Mouse (Mus musculus) heart, embryonic 14.5 days (tissue): Measurements from ENCODE around the gene Fam129b. TPM values are rescaled to one million over a fixed set of nuclear protein-coding genes. Genes with fewer than 3 reads are reported as not detected.
A peak's percentile ranks its signal among the peaks of the same experiment; 100 is the strongest.

Source experiments
- ATAC-seq: fragments of 200-750 bp; cut with Nextera tagmentation; 2 replicates; pipeline ENCODE4 v1.8.0; 2017; ENCODE audit warnings: low read depth, moderate TSS enrichment; ENCODE audit not compliant: insufficient number of reproducible peaks, insufficient read depth, low FRiP score
- H3K27ac ChIP-seq, 2 experiments: fragments of 200-500 bp in 1 of 2; fragments of 300-500 bp in 1 of 2; sonication (generic) in 1 of 2; replicated peaks in 1 of 2; 2 replicates each; pipeline ENCODE4 v1.5.1; 2012 to 2014; ENCODE audit warnings: low read depth in 2 of 2, low read length in 2 of 2, control low read depth in 1 of 2, mild to moderate bottlenecking in 1 of 2, mixed read lengths in 1 of 2; ENCODE audit not compliant: control insufficient read depth in 1 of 2, insufficient read depth in 1 of 2
- H3K27me3 ChIP-seq: fragments of 300-500 bp; sonication (generic); 2 replicates; pipeline ENCODE4 v1.6.1; 2014; ENCODE audit warnings: mild to moderate bottlenecking, low read length, control low read depth; ENCODE audit not compliant: control insufficient read depth, insufficient read depth
- H3K36me3 ChIP-seq: fragments of 300-500 bp; sonication (generic); 2 replicates; pipeline ENCODE4 v1.6.1; 2014; ENCODE audit warnings: mild to moderate bottlenecking, control low read depth, low read length, mixed read lengths; ENCODE audit not compliant: control insufficient read depth, insufficient read depth
- H3K4me1 ChIP-seq, 2 experiments: fragments of 200-500 bp in 1 of 2; fragments of 300-500 bp in 1 of 2; sonication (generic) in 1 of 2; 2 replicates each; pipeline ENCODE4 v1.6.1; 2012 to 2014; ENCODE audit warnings: low read length in 2 of 2, control low read depth in 1 of 2, mixed read lengths in 1 of 2; ENCODE audit not compliant: control insufficient read depth in 2 of 2, insufficient read depth in 2 of 2
- H3K4me2 ChIP-seq: fragments of 300-500 bp; sonication (generic); 2 replicates; pipeline ENCODE4 v1.6.1; 2014; ENCODE audit warnings: mild to moderate bottlenecking, low read length
- H3K4me3 ChIP-seq, 2 experiments: fragments of 200-500 bp in 1 of 2; fragments of 300-500 bp in 1 of 2; sonication (generic) in 1 of 2; 2 replicates each; pipeline ENCODE4 v1.5.1; 2012 to 2014; ENCODE audit warnings: low read length in 2 of 2, mild to moderate bottlenecking in 2 of 2, control low read depth in 1 of 2, low read depth in 1 of 2, moderate library complexity in 1 of 2; ENCODE audit not compliant: control insufficient read depth in 1 of 2, insufficient read depth in 1 of 2
- H3K9ac ChIP-seq: fragments of 300-500 bp; sonication (generic); 2 replicates; pipeline ENCODE4 v1.6.1; 2014; ENCODE audit warnings: mild to moderate bottlenecking, low read length
- H3K9me3 ChIP-seq: fragments of 300-500 bp; sonication (generic); 2 replicates; pipeline ENCODE4 v1.6.1; 2016; ENCODE audit warnings: low read length, control low read depth; ENCODE audit not compliant: control insufficient read depth
- WGBS: fragments of 180-500 bp; shearing (Covaris S2); extraction: QIAGEN DNeasy Blood & Tissue Kit; methylation state at CpG from one replicate; pipeline ENCODE4 v1.1.7; 2014; 5-methylcytosine and 5-hydroxymethylcytosine counted together
- polyA plus RNA-seq: library from polyadenylated mRNA; unstranded; fragments of >200 nt; fragmentation: Nextera tagmentation; extraction: Ambion mirVana; gene quantifications from 2 replicates; pipeline ENCODE4 v1.2.1, GENCODE M21; 2014

Gene Fam129b
- polyA plus RNA-seq, 1 experiment from 2014 or later = 25.1 TPM

DNA sequence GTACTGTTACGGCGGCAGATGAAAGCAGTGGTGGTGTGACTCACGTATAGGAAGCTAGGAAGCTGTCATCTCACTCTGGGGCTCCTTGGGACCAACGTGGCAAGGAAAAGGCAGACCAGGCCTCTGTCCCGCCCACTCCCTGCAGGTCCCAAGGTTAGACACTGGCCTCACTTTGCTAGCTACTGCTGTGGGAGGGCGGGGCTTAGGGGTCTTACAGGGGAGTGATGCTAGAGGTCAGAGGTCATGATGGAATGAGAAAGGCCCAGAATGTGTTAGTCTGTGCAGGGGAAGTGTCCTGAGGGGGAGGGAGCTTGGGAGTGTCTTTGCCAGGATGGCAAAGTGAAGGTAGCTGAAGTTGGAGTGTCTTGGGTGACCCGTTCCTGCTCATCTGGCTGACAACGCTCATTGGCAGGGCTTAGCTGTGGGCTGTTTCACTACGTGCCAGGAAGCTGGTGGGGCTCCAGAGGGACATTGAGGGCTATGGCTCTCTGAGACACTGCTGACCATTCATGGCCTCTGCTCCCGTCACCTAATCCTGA is 48.5 kb downstream of the Fam129b start:
- Histone ChIP-seq H3K27me3 (no peaks in the 10 kb centered on the region), H3K36me3 (peaks cover 75% of the 10 kb centered on the region), H3K4me3 (no peak overlapping the region), H3K4me1 (no peaks in the 10 kb centered on the region), H3K27ac (no peak overlapping the region), H3K9me3 (no peaks in the 10 kb centered on the region), H3K4me2 (no peak overlapping the region), H3K9ac (no peak overlapping the region)
- 68% methylated on average over 10 of the region's 10 CpGs for WGBS
- no peak; the same call in 1 of the 2 replicates for ATAC-seq

GRCm38 (mm10) chr2:32926330-32927075 is 50.6 kb downstream of the Fam129b start:
- no peak overlapping the region for H3K9ac ChIP-seq
- 84% methylated on average over 12 of the region's 12 CpGs for WGBS
- no peak overlapping the region for H3K27ac ChIP-seq
- ATAC-seq = no peak
- peaks cover 60% of the 10 kb centered on the region for H3K36me3 ChIP-seq
- no peaks in the 10 kb centered on the region for H3K27me3 ChIP-seq
- no peak overlapping the region for H3K4me3 ChIP-seq
- H3K9me3 ChIP-seq = no peaks in the 10 kb centered on the region
- no peak overlapping the region for H3K4me2 ChIP-seq
- H3K4me1 ChIP-seq = no peaks in the 10 kb centered on the region

DNA sequence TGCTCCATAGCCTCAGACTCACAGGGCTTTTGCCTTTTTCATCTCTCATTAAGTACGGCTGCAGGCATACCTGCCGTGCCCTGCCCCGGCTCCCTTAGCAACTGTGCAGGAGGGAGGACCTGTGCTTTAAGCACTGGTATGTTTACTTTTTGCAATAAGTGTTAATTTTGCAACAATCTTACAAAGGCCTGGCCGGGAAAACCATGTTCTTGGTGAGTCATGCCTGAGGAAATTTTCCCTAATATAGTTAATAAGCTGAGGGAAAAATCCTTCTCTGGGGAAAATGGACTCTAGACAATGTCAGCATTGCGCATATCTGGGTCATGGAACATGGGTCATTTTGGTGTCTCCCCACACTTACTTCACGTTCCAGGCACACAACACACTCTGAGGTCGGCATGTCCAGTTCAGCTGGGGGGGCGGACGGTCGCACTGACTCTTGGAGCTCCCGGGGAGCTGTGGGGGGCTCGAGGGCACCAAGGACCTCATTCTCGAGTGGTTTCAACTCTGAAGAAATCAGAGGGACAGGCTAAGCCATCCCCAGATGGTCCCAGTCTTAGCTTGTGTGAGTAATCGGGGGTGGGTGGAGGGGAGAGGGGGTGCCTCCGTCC is 51.8 kb downstream of the Fam129b start:
- Histone ChIP-seq H3K4me1 (no peaks in the 10 kb centered on the region), H3K36me3 (peaks cover 49% of the 10 kb centered on the region), H3K9ac (no peak overlapping the region), H3K27ac (no peak overlapping the region), H3K9me3 (no peaks in the 10 kb centered on the region), H3K4me2 (no peak overlapping the region), H3K4me3 (no peak overlapping the region), H3K27me3 (no peaks in the 10 kb centered on the region)
- ATAC-seq = no peak
- 76% methylated on average over 15 of the region's 15 CpGs for WGBS

DNA sequence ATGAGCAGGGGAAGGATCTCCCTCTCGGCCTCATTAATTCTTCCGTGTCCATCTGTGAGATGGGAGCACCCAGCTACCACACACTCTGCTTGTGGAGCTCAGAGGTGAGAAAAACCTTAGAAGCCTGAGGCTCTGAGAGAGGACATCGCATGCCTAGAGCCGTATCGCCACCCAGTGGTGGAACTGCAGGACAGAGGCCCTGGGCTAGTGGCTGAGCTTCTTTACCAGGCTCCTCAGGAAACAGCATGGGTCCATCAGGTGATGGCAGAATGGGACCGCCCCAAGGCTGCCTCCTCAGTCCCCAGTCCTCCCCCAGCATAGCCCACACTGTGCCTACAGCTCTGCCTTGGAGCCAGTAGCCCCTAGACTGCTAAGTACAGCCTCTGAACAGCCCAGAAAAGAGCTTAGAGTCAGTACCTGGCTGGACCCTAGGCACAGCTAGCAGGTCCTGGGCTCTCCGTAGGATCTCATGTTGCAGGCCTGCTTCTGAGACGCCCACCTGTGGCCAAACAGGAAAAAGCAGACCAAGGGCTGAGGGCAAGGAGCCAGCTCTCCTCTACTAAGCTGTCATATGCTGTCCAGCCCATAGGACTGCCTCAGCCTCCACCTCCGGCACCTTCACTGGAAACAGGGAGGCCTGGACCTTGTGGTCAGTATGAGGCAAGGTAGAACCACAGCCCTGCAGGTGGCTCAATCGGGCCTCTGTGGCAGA is 52.5 kb downstream of the Fam129b start:
- peak; percentile 16; the same call in 1 of the 2 replicates for ATAC-seq
- no peak overlapping the region for H3K4me2 ChIP-seq
- H3K9me3 ChIP-seq = no peaks in the 10 kb centered on the region
- 25% methylated on average over 10 of the region's 10 CpGs for WGBS
- no peaks in the 10 kb centered on the region for H3K4me1 ChIP-seq
- no peak overlapping the region for H3K27ac ChIP-seq
- H3K9ac ChIP-seq = no peak overlapping the region
- no peaks in the 10 kb centered on the region for H3K27me3 ChIP-seq
- peaks cover 47% of the 10 kb centered on the region for H3K36me3 ChIP-seq
- no peak overlapping the region for H3K4me3 ChIP-seq

DNA sequence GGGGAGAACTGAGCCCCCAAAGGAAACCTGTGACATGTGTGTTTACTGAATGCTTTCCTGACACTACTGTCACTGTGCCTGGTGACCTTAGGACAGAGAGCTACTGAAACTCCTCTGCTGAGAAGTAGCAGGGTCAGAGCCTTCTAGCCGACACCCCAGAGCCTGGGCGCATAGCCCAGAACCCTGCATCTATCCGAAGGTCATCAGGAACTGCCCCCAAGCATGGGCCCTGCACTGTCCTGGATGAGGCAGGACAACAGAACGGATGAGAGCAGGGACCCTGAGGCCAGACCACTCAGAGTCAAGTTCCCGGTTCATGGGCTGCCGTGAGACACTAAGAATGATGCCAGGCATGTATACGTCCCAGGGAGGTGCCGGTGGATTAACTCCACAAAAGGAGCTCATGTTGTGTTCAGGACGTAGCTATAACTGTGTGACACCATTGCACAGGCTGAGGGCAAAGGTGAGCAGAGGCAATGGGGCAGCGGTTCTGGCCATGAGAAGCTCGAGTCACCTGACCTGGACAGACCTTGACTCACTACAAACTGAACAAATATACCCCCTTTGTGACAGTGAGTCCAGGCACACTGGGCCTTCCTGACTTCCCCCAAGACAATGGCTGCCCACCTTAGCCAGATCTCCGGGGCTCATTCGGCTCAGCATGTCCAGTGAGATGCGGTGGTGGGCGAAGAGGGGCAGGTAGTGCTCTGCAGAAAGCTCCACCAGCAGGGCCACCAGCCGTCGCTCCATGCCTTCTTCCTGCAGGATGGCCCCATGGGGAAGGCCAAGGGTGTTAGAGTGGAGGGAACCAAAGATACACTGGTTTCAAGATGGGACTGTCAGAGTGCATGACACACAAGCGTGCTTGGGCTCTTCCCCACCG is 53.3 kb downstream of the Fam129b start:
- H3K27me3 ChIP-seq = no peaks in the 10 kb centered on the region
- no peak for ATAC-seq
- H3K4me2 ChIP-seq = no peak overlapping the region
- no peaks in the 10 kb centered on the region for H3K9me3 ChIP-seq
- no peak overlapping the region for H3K27ac ChIP-seq
- H3K4me3 ChIP-seq = no peak overlapping the region
- no peaks in the 10 kb centered on the region for H3K4me1 ChIP-seq
- WGBS = 84% methylated on average over 19 of the region's 19 CpGs
- H3K36me3 ChIP-seq = peaks cover 47% of the 10 kb centered on the region
- H3K9ac ChIP-seq = no peak overlapping the region

DNA sequence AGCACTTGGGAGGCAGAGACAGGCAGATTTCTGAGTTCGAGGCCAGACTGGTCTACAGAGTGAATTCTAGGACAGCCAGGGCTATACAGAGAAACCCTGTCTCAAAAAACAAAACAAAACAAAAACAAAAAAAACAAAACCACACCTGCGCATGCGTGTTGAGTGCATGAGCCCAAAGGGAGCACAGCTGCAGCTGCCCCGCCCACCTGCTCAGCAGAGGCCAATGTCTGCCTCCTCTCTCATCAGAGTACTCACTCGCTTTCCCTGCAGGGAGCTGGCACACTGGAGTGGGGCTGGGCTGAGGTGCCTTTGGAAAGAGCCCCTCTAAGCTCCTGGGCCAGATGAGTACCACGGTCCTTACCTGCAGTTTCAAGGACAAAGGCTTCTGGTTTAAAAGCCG is 55.8 kb downstream of the Fam129b start:
- H3K27ac ChIP-seq = no peak overlapping the region
- no peaks in the 10 kb centered on the region for H3K4me1 ChIP-seq
- H3K9ac ChIP-seq = no peak overlapping the region
- no peaks in the 10 kb centered on the region for H3K9me3 ChIP-seq
- no peak overlapping the region for H3K4me3 ChIP-seq
- peaks cover 48% of the 10 kb centered on the region for H3K36me3 ChIP-seq
- no peak for ATAC-seq
- no peaks in the 10 kb centered on the region for H3K27me3 ChIP-seq
- WGBS = 77% methylated on average over 7 of the region's 7 CpGs
- no peak overlapping the region for H3K4me2 ChIP-seq

- no peak overlapping the region for H3K4me2 ChIP-seq
- peaks cover 80% of the 10 kb centered on the region for H3K36me3 ChIP-seq
- no peak overlapping the region for H3K4me3 ChIP-seq
- no peak for ATAC-seq
- 80% methylated on average over 5 of the region's 5 CpGs for whole genome bisulfite sequencing
- no peaks in the 10 kb centered on the region for H3K4me1 ChIP-seq
- H3K27ac ChIP-seq = no peak overlapping the region
- no peaks in the 10 kb centered on the region for H3K27me3 ChIP-seq
- H3K9me3 ChIP-seq = no peaks in the 10 kb centered on the region
- H3K9ac ChIP-seq = no peak overlapping the region
These were observed 62.8 kb downstream of the Fam129b start for GRCm38 (mm10) chr2:32938741-32939140.
